Mouse (Mus musculus): ENCODE measurements around the gene Eif2b2.

GRCm38 (mm10) chr12:85175926-85176845, 43.1 kb upstream of the Eif2b2 start:
- no peak for TF ChIP-seq CTCF (IDR thresholded peaks at IDR 0.05; ENCODE audit: low read depth, low read length)
- TF ChIP-seq POLR2A (IDR thresholded peaks at IDR 0.05; ENCODE audit: borderline replicate concordance, low read depth, low read length): no peak
